Mouse (Mus musculus): ENCODE results near the gene Vmn1r42. TPM values are rescaled to one million over a fixed set of nuclear protein-coding genes. Genes with fewer than 3 reads are reported as not detected.
"Not testable (repeated sequence)": the region's sequence is repeated elsewhere in the genome, so short reads cannot be mapped to it uniquely, and the experiment has no call there.

The Vmn1r42 gene
- polyA plus RNA-seq (2012; ENCODE audit: insufficient read depth, insufficient read length, low replicate concordance, missing spikeins): not detected in 2 replicates

- H3K4me1 ChIP-seq (ENCODE audit: control insufficient read depth, insufficient read depth, low read length); H3K4me3 ChIP-seq (ENCODE audit: insufficient read depth, low read depth, low read length); H3K27ac ChIP-seq (ENCODE audit: insufficient read depth, low read depth, low read length): not testable (repeated sequence)
- WGBS: 75% methylated on average over 3 of the region's 3 CpGs
These were observed at the start of gene Vmn1r42, which contains the start of gene Vmn1r43 for GRCm38 (mm10) chr6:89876313-89876712. Vmn1r42 (minus strand) TSS chr6:89876413. Vmn1r43 (minus strand) TSS chr6:89876413.

DNA sequence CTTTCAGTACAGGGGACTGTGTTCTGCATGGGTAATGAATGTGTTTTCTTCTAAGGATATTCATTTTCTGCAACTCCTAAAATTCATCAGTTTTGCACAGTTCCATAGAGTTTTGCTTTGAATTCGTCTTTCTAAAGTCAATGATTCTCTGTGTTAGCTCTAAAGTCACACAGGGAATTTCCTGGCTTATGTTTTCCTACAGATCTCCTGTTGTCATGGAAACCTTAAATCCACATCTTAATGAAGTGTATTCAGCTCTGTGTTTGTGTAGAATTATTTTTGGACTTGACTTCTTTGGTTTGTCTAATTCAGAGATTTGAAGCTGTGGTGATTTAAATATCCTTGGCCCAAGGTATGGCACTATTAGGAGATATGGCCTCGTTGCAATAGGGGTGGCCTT, 7.6 kb upstream of the Vmn1r42 start:
- Histone ChIP-seq H3K27ac (ENCODE audit: insufficient read depth, low read depth, low read length) (no peak overlapping the region), H3K4me1 (ENCODE audit: control insufficient read depth, insufficient read depth, low read length) (no peaks in the 10 kb centered on the region), H3K4me3 (ENCODE audit: insufficient read depth, low read depth, low read length) (no peak overlapping the region)
- no peak for TF ChIP-seq POLR2A (IDR thresholded peaks at IDR 0.05; ENCODE audit: insufficient read depth, low read depth, low read length)
- no peak for TF ChIP-seq CTCF (IDR thresholded peaks at IDR 0.05; ENCODE audit: insufficient read depth, low read depth, low read length)
- WGBS: 29% methylated on average over 2 of the region's 2 CpGs

- H3K4me3 ChIP-seq (ENCODE audit: insufficient read depth, low read depth, low read length): no peak within 1 kb of the TSS
- TF ChIP-seq POLR2A (IDR thresholded peaks at IDR 0.05; ENCODE audit: insufficient read depth, low read depth, low read length): no peak
- no peak for TF ChIP-seq CTCF (IDR thresholded peaks at IDR 0.05; ENCODE audit: insufficient read depth, low read depth, low read length)
- 96% methylated on average over 1 of the region's 1 CpGs for WGBS
- H3K4me1 ChIP-seq (ENCODE audit: control insufficient read depth, insufficient read depth, low read length): no peaks in the 10 kb centered on the region
- no peak within 1 kb of the TSS for H3K27ac ChIP-seq (ENCODE audit: insufficient read depth, low read depth, low read length)
These were observed 7.1 kb upstream of the Vmn1r42 start, which contains the start of gene Vmn1r44 for GRCm38 (mm10) chr6:89883360-89883759. Vmn1r44 (plus strand) TSS chr6:89883660.

- no peaks in the 10 kb centered on the region for H3K4me1 ChIP-seq (ENCODE audit: control insufficient read depth, insufficient read depth, low read length)
- H3K27ac ChIP-seq (ENCODE audit: insufficient read depth, low read depth, low read length): no peak overlapping the region
- TF ChIP-seq POLR2A (IDR thresholded peaks at IDR 0.05; ENCODE audit: insufficient read depth, low read depth, low read length) (no peak), CTCF (IDR thresholded peaks at IDR 0.05; ENCODE audit: insufficient read depth, low read depth, low read length) (no peak)
- H3K4me3 ChIP-seq (ENCODE audit: insufficient read depth, low read depth, low read length): no peak overlapping the region
These were observed 4.7 kb upstream of the Vmn1r42 start for GRCm38 (mm10) chr6:89880867-89881266.

GRCm38 (mm10) chr6:89876963-89877362, 750 bp upstream of the Vmn1r42 start:
- Histone ChIP-seq H3K4me1 (ENCODE audit: control insufficient read depth, insufficient read depth, low read length) (no peaks in the 10 kb centered on the region), H3K27ac (ENCODE audit: insufficient read depth, low read depth, low read length) (no peak overlapping the region), H3K4me3 (ENCODE audit: insufficient read depth, low read depth, low read length) (no peak overlapping the region)
- WGBS: 57% methylated on average over 2 of the region's 2 CpGs
- TF ChIP-seq CTCF (IDR thresholded peaks at IDR 0.05; ENCODE audit: insufficient read depth, low read depth, low read length) (no peak), POLR2A (IDR thresholded peaks at IDR 0.05; ENCODE audit: insufficient read depth, low read depth, low read length) (no peak)

DNA sequence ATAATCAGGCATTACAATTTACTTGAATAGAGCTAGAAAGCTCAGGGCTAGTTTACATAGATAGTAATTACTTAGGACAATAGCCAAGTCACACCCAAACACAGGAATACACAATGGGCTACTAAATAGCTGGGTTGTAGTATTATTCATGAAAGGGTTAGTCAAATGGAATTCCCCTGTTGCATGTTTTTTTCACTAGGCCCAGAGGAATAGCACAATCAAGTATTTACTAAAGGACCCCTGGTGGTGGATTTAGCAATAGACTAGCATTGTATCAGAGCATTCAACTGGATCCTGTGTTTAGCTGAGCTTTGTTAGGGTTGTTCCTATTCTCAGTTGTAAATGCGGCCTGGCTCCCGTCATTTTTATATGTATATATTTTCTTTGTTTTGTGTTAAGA, 8.2 kb downstream of the Vmn1r42 start:
- H3K27ac ChIP-seq (ENCODE audit: insufficient read depth, low read depth, low read length): no peak overlapping the region
- 64% methylated on average over 2 of the region's 2 CpGs for WGBS
- H3K4me3 ChIP-seq (ENCODE audit: insufficient read depth, low read depth, low read length): no peak overlapping the region
- no peak for TF ChIP-seq CTCF (IDR thresholded peaks at IDR 0.05; ENCODE audit: insufficient read depth, low read depth, low read length)
- no peaks in the 10 kb centered on the region for H3K4me1 ChIP-seq (ENCODE audit: control insufficient read depth, insufficient read depth, low read length)

- TF ChIP-seq POLR2A (IDR thresholded peaks at IDR 0.05; ENCODE audit: insufficient read depth, low read depth, low read length) (no peak), CTCF (IDR thresholded peaks at IDR 0.05; ENCODE audit: insufficient read depth, low read depth, low read length) (no peak)
- no peaks in the 10 kb centered on the region for H3K4me1 ChIP-seq (ENCODE audit: control insufficient read depth, insufficient read depth, low read length)
- no peak overlapping the region for H3K4me3 ChIP-seq (ENCODE audit: insufficient read depth, low read depth, low read length)
- no peak overlapping the region for H3K27ac ChIP-seq (ENCODE audit: insufficient read depth, low read depth, low read length)
- WGBS: 85% methylated on average over 2 of the region's 2 CpGs
These were observed 8.9 kb downstream of the Vmn1r42 start for GRCm38 (mm10) chr6:89867276-89867675.

DNA sequence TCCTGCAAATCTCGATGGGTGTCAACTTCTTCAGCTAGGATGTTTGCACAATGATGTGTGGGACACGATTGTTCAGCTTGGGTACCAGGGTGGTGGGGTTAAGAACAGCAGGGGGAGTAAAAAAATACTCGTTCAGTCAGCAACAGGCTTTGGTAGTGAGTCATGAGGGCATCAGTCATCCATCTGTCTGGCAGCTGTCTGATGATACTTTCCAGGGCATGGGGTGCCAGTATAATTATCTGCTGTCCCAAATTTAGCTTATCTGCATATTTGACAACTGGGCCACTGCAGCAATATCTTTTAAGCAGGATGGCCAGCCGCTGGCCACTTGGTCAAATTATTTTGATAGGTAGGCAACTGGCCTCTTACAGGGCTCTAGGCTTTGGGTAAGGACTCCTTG, 12.4 kb downstream of the Vmn1r42 start:
- TF ChIP-seq CTCF (IDR thresholded peaks at IDR 0.05; ENCODE audit: insufficient read depth, low read depth, low read length) (no peak), POLR2A (IDR thresholded peaks at IDR 0.05; ENCODE audit: insufficient read depth, low read depth, low read length) (no peak)
- no peak overlapping the region for H3K4me3 ChIP-seq (ENCODE audit: insufficient read depth, low read depth, low read length)
- H3K4me1 ChIP-seq (ENCODE audit: control insufficient read depth, insufficient read depth, low read length): no peaks in the 10 kb centered on the region
- WGBS: 73% methylated on average over 4 of the region's 4 CpGs
- no peak overlapping the region for H3K27ac ChIP-seq (ENCODE audit: insufficient read depth, low read depth, low read length)

DNA sequence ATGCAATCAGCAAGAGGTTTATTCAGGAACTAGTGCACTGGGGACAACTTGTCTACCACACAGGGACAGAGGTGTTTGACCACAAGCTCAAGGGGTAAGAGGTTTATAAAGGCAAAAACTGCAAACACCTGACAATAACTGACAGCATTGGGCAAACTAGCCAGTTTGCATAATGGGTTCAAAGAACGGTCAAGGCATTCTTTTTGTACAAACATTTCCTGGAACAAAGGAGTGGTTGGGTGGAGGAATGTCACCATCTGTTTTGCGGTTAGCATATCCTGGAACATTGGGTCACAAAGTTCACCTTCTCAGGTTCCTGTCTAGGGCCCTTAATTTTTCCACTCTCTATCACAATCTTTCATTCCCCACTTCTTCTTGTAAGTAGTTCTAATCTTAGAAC, 16.4 kb downstream of the Vmn1r42 start:
- Histone ChIP-seq H3K4me1 (ENCODE audit: control insufficient read depth, insufficient read depth, low read length) (no peaks in the 10 kb centered on the region), H3K4me3 (ENCODE audit: insufficient read depth, low read depth, low read length) (no peak overlapping the region), H3K27ac (ENCODE audit: insufficient read depth, low read depth, low read length) (no peak overlapping the region)
- WGBS: 93% methylated on average over 2 of the region's 2 CpGs
- TF ChIP-seq CTCF (IDR thresholded peaks at IDR 0.05; ENCODE audit: insufficient read depth, low read depth, low read length) (no peak), POLR2A (IDR thresholded peaks at IDR 0.05; ENCODE audit: insufficient read depth, low read depth, low read length) (no peak)

- no peaks in the 10 kb centered on the region for H3K4me1 ChIP-seq (ENCODE audit: control insufficient read depth, insufficient read depth, low read length)
- WGBS: 80% methylated on average over 3 of the region's 3 CpGs
- TF ChIP-seq POLR2A (IDR thresholded peaks at IDR 0.05; ENCODE audit: insufficient read depth, low read depth, low read length) (no peak), CTCF (IDR thresholded peaks at IDR 0.05; ENCODE audit: insufficient read depth, low read depth, low read length) (no peak)
- H3K27ac ChIP-seq (ENCODE audit: insufficient read depth, low read depth, low read length): no peak overlapping the region
- no peak overlapping the region for H3K4me3 ChIP-seq (ENCODE audit: insufficient read depth, low read depth, low read length)
These were observed 18.7 kb downstream of the Vmn1r42 start for GRCm38 (mm10) chr6:89857552-89857951.

Other genes with a start within 250 kb of the Vmn1r42 start
- gene Txnrd3, start 232.4 kb downstream of the Vmn1r42 start, polyA plus RNA-seq (2012; ENCODE audit: insufficient read depth, insufficient read length, low replicate concordance, missing spikeins): not detected in 2 replicates
- not detected in 2 replicates for gene Vmn1r40, start 168.9 kb downstream of the Vmn1r42 start, polyA plus RNA-seq (2012; ENCODE audit: insufficient read depth, insufficient read length, low replicate concordance, missing spikeins)
- gene Vmn1r41, start 135.6 kb downstream of the Vmn1r42 start, polyA plus RNA-seq (2012; ENCODE audit: insufficient read depth, insufficient read length, low replicate concordance, missing spikeins): not detected in 2 replicates
- gene Vmn1r43, start within 50 bp of the Vmn1r42 start, polyA plus RNA-seq (2012; ENCODE audit: insufficient read depth, insufficient read length, low replicate concordance, missing spikeins): not detected in 2 replicates
- gene Vmn1r44, start 7.2 kb upstream of the Vmn1r42 start, polyA plus RNA-seq (2012; ENCODE audit: insufficient read depth, insufficient read length, low replicate concordance, missing spikeins): not detected in 2 replicates
- gene Vmn1r45, start 64.2 kb upstream of the Vmn1r42 start, polyA plus RNA-seq (2012; ENCODE audit: insufficient read depth, insufficient read length, low replicate concordance, missing spikeins): not detected in 2 replicates
- gene Vmn1r46, start 92.9 kb upstream of the Vmn1r42 start, polyA plus RNA-seq (2012; ENCODE audit: insufficient read depth, insufficient read length, low replicate concordance, missing spikeins): not detected in 2 replicates
- gene Vmn1r47, start 139.7 kb upstream of the Vmn1r42 start, polyA plus RNA-seq (2012; ENCODE audit: insufficient read depth, insufficient read length, low replicate concordance, missing spikeins): not detected in 2 replicates
- gene Vmn1r48, start 160.4 kb upstream of the Vmn1r42 start, polyA plus RNA-seq (2012; ENCODE audit: insufficient read depth, insufficient read length, low replicate concordance, missing spikeins): not detected in 2 replicates
- not detected in 2 replicates for gene Vmn1r49, start 202.1 kb upstream of the Vmn1r42 start, polyA plus RNA-seq (2012; ENCODE audit: insufficient read depth, insufficient read length, low replicate concordance, missing spikeins)
- not detected in 2 replicates for gene Vmn1r50, start 225.0 kb upstream of the Vmn1r42 start, polyA plus RNA-seq (2012; ENCODE audit: insufficient read depth, insufficient read length, low replicate concordance, missing spikeins)
- not detected in 2 replicates for gene Vmn1r51, start 246.2 kb upstream of the Vmn1r42 start, polyA plus RNA-seq (2012; ENCODE audit: insufficient read depth, insufficient read length, low replicate concordance, missing spikeins)

Data from olfactory bulb, adult 2 months (tissue).